ENCODE assay signal across 10 mouse cellular contexts in the genomic region with DNA sequence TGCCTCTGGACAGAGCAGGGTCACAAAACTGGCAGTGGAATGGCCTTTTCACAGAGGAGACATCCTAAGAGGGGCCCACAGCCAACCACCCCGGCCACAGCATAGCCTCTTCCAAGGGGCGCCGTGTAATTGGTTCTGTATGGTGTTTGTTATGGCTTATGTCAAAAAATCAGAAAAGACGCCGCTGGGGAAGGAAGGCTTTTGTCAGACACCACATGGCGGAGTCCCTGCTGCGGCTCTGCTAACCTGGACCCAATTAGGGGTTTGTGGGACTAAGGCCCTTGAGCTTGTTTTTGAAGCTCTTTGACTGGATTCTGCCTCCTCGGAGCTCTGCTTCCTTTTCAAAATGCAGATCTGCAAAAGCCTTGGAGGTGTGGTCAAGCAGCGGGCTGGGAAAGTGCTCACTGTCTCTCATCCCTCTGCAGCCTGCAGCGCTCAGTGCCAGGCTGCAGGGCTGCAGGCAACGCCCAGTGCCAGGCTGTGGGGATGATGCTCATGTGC. TPM values are rescaled to one million over a fixed set of nuclear protein-coding genes. Genes with fewer than 3 reads are reported as not detected.
DNase-seq lines count a peak whose midpoint lies in the region; ATAC-seq and TF ChIP-seq lines count a peak whose summit lies in the region.
"Had no signal": no experiment of that assay in that cellular context is flagged by ENCODE, and none has a peak within 500 bp of the region (broad histone marks: within the 10 kb centered on the region; RNA-seq: fewer than 3 reads in every experiment).

No protein-coding gene starts in this region.

- no peak overlapping the region for H3K4me3 ChIP-seq in ES-E14 (ENCODE audit: insufficient read depth in 1 of 2, low read depth in 1 of 2, low read length in 2 of 2, poor library complexity in 1 of 2, severe bottlenecking in 1 of 2)
- no peak overlapping the region for H3K4me3 ChIP-seq in forebrain, embryonic 14.5 days (ENCODE audit: low read depth, low read length)
- no peak overlapping the region for H3K4me3 ChIP-seq in midbrain, embryonic 12.5 days

- in situ Hi-C loops in ES-E14 (cut with MboI; ENCODE audit: low sequenced_read_pairs in 2 of 2, unreplicated experiment in 2 of 2): no loop called here

- no peaks in the 10 kb centered on the region for H3K27me3 ChIP-seq in forebrain, embryonic 14.5 days (replicated peaks; ENCODE audit: control insufficient read depth, insufficient read depth, low read length)
- H3K27me3 ChIP-seq in midbrain, embryonic 12.5 days: peaks cover 20% of the 10 kb centered on the region; the same call in 1 of the 2 replicates

- WGBS in forebrain, embryonic 14.5 days: 4% methylated on average over 11 of the region's 11 CpGs
- WGBS in midbrain, embryonic 12.5 days: 22% methylated on average over 11 of the region's 11 CpGs

- intact Hi-C loops in left cerebral cortex, postnatal 25 days (cut with DNase I): no loop called here

- H3K4me2 ChIP-seq in forebrain, embryonic 14.5 days (ENCODE audit: low read length): 0 out of 2 replicates have a peak overlapping the region, but pooled peaks have one; percentile 14
- peak overlapping the region; percentile 14 for H3K4me2 ChIP-seq in midbrain, embryonic 12.5 days (replicated peaks)

- H3K27ac ChIP-seq in ES-E14 (ENCODE audit: insufficient read depth, low read depth, low read length, poor library complexity, severe bottlenecking): no peak overlapping the region
- H3K27ac ChIP-seq in forebrain, embryonic 14.5 days (ENCODE audit: low read depth, low read length): peak overlapping the region; percentile 33; the same call in 1 of the 2 replicates
- peak overlapping the region; percentile 50 for H3K27ac ChIP-seq in midbrain, embryonic 12.5 days (replicated peaks)

- no peaks in the 10 kb centered on the region for H3K9me3 ChIP-seq in ES-E14 (ENCODE audit: control insufficient read depth, insufficient read depth, low read depth, low read length)
- no peaks in the 10 kb centered on the region for H3K9me3 ChIP-seq in forebrain, embryonic 14.5 days (replicated peaks; ENCODE audit: control insufficient read depth, low read length)
- no peaks in the 10 kb centered on the region for H3K9me3 ChIP-seq in midbrain, embryonic 12.5 days

- H3K36me3 ChIP-seq in ES-E14 (ENCODE audit: control insufficient read depth, insufficient read depth, low read length, poor library complexity, severe bottlenecking): no peaks in the 10 kb centered on the region
- H3K36me3 ChIP-seq in forebrain, embryonic 14.5 days (ENCODE audit: control insufficient read depth, insufficient read depth, low read length): no peaks in the 10 kb centered on the region
- H3K36me3 ChIP-seq in midbrain, embryonic 12.5 days: no peaks in the 10 kb centered on the region

- no peak overlapping the region for H3K9ac ChIP-seq in ES-E14 (ENCODE audit: insufficient read depth, low read depth, low read length, poor library complexity, severe bottlenecking)
- H3K9ac ChIP-seq in forebrain, embryonic 14.5 days (ENCODE audit: low read length): peak overlapping the region; percentile 46
- peak overlapping the region; percentile 29; the same call in 1 of the 2 replicates for H3K9ac ChIP-seq in midbrain, embryonic 12.5 days (replicated peaks)

- DNase-seq in cerebellum, postnatal 10 days: peak; percentile 19 to 30
- DNase-seq in cerebellum, adult 18-20 months: no peak
- peak; percentile 8 for DNase-seq in ES-E14 (ENCODE audit: low read depth, low spot score)
- peak; percentile 58 for DNase-seq in forebrain, embryonic 14.5 days (ENCODE audit: low spot score)
- DNase-seq in left cerebral cortex, postnatal 25 days (ENCODE audit: low spot score in 2 of 2): no peak
- DNase-seq in urinary bladder, postnatal 14 days (ENCODE audit: low spot score): no peak
- no peak for DNase-seq in cerebellum, adult 9-11 months
- DNase-seq: lung, postnatal 36 days had no signal

- peaks cover 0 to 4% of the 10 kb centered on the region in 2 experiments; a peak in 1 of 4 replicates for H3K4me1 ChIP-seq in ES-E14 (ENCODE audit: control insufficient read depth in 2 of 2, insufficient read depth in 2 of 2, low read length in 2 of 2, poor library complexity in 1 of 2)
- H3K4me1 ChIP-seq in forebrain, embryonic 14.5 days (ENCODE audit: control insufficient read depth, insufficient read depth, low read length): peaks cover 17% of the 10 kb centered on the region
- peaks cover 15% of the 10 kb centered on the region for H3K4me1 ChIP-seq in midbrain, embryonic 12.5 days

- ATAC-seq in forebrain, embryonic 14.5 days: peak; percentile 68
- ATAC-seq in midbrain, embryonic 12.5 days (ENCODE audit: low FRiP score, low read depth): peak; percentile 80

TF ChIP-seq in ES-E14, 5 proteins besides CTCF, POLR2A, EP300 and RAD21:
- TF ChIP-seq HCFC1 (IDR thresholded peaks at IDR 0.05; ENCODE audit: borderline replicate concordance, insufficient read depth, low read length) (no peak), ZNF384 (IDR thresholded peaks at IDR 0.05; ENCODE audit: low read depth, low read length) (no peak), MAFK (IDR thresholded peaks at IDR 0.05; ENCODE audit: insufficient read depth, low read depth, low read length) (no peak), ZC3H11A (IDR thresholded peaks at IDR 0.05; ENCODE audit: borderline replicate concordance, low read depth, low read length) (no peak), CHD2 (IDR thresholded peaks at IDR 0.05; ENCODE audit: low read depth, low read length) (no peak)

RNA-seq across cellular contexts. Expression of a gene that starts 34.6 kb away (rescaled TPM):
- 0.26 and 0.45 TPM in 2 replicates for total RNA-seq in ES-E14 (2012; rRNA removed)
- 0.64 and 0.97 TPM in 2 replicates for polyA plus RNA-seq in forebrain, embryonic 14.5 days (2014; fragmentation: Nextera tagmentation; extraction: Ambion mirVana)
- polyA plus RNA-seq in midbrain, embryonic 12.5 days (2016; fragmentation: Nextera tagmentation; extraction: Ambion mirVana): 0.69 and 0.98 TPM in 2 replicates
- not detected for total RNA-seq in left cerebral cortex, postnatal 25 days (2021)
- total RNA-seq: hematopoietic stem cell, adult 5-6 weeks had no signal

RNA-seq across cellular contexts. Expression of a gene that starts 34.7 kb away (rescaled TPM):
- 4.8 and 8.7 TPM in 2 replicates for total RNA-seq in ES-E14 (2012; rRNA removed)
- 0.09 and 0.28 TPM in 2 replicates for polyA plus RNA-seq in forebrain, embryonic 14.5 days (2014; fragmentation: Nextera tagmentation; extraction: Ambion mirVana)
- polyA plus RNA-seq in midbrain, embryonic 12.5 days (2016; fragmentation: Nextera tagmentation; extraction: Ambion mirVana): 0.11 and 0.12 TPM in 2 replicates
- not detected for total RNA-seq in left cerebral cortex, postnatal 25 days (2021)

RNA-seq across cellular contexts. Expression of a gene that starts 39.3 kb away (rescaled TPM):
- total RNA-seq in ES-E14 (2012; rRNA removed): 99.6 and 118 TPM in 2 replicates
- polyA plus RNA-seq in forebrain, embryonic 14.5 days (2014; fragmentation: Nextera tagmentation; extraction: Ambion mirVana): 48.9 and 52.1 TPM in 2 replicates
- polyA plus RNA-seq in midbrain, embryonic 12.5 days (2016; fragmentation: Nextera tagmentation; extraction: Ambion mirVana): 118 and 156 TPM in 2 replicates
- 10 to 100 TPM; 10.3 to 10.8 TPM for total RNA-seq in left cerebral cortex, postnatal 25 days (2021)

Comparison
In these comparisons a context has a peak if more than half of its experiments do, and no peak if none do; other contexts are left out.
1. DNase-seq: peak in cerebellum, postnatal 10 days (2 of 2), ES-E14 (single experiment) and forebrain, embryonic 14.5 days (single experiment); none in cerebellum, adult 18-20 months (0 of 2), left cerebral cortex, postnatal 25 days (0 of 2), urinary bladder, postnatal 14 days (single experiment) and cerebellum, adult 9-11 months (single experiment).